Mouse (Mus musculus): ENCODE results near the gene Fstl4.

- TF ChIP-seq CTCF (IDR thresholded peaks at IDR 0.05; ENCODE audit: extremely low read depth, insufficient read depth, insufficient read length, insufficient replicate concordance) (no peak), POLR2A (IDR thresholded peaks at IDR 0.05; ENCODE audit: low read depth, low read length) (no peak)
Observed at GRCm38 (mm10) chr11:53121208-53121607, 356.8 kb downstream of the Fstl4 start.

Data from spleen, adult 2 months (tissue).